Mouse (Mus musculus) lung, adult 2 months (tissue): ENCODE results near the gene Tm9sf3. TPM values are rescaled to one million over a fixed set of nuclear protein-coding genes. Genes with fewer than 3 reads are reported as not detected.
A peak's percentile ranks its signal among the peaks of the same experiment; 100 is the strongest.

Experiments used
- DNase-seq: peaks from one replicate; pipeline ENCODE4 v3.0.0; 2022
- H3K4me1 ChIP-seq: fragments of 200-500 bp; 2 replicates; pipeline ENCODE4 v1.6.1; 2011; ENCODE audit warnings: low read length; ENCODE audit not compliant: control insufficient read depth, insufficient read depth
- H3K4me3 ChIP-seq: fragments of 200-500 bp; replicated peaks from 2 replicates; pipeline ENCODE3; 2011; ENCODE audit warnings: low read depth, mild to moderate bottlenecking, control low read depth, low read length; ENCODE audit errors: extremely low read depth
- CTCF ChIP-seq: fragments of 200-500 bp; IDR thresholded peaks from 2 replicates; pipeline ENCODE4 v1.5.1; 2011; ENCODE audit warnings: mild to moderate bottlenecking, low read length, control low read depth; ENCODE audit not compliant: insufficient read depth
- POLR2A ChIP-seq: fragments of 200-500 bp; IDR thresholded peaks from 2 replicates; pipeline ENCODE4 v1.6.1; 2011; ENCODE audit warnings: low read depth, mild to moderate bottlenecking, control low read depth, low read length, borderline replicate concordance; ENCODE audit errors: extremely low read depth
- WGBS: fragments of 180-500 bp; shearing (Covaris S2); methylation state at CpG from one replicate; pipeline ENCODE4 v1.1.7; 2018; 5-methylcytosine and 5-hydroxymethylcytosine counted together
- polyA plus RNA-seq: library from polyadenylated mRNA; depleted of rRNA; stranded (reverse); fragments of >200 nt; gene quantifications from 2 replicates; pipeline ENCODE4 v1.2.3, GENCODE M21; 2012

The Tm9sf3 gene
- polyA plus RNA-seq, 1 experiment = 65.4 TPM

- DNase-seq = no peak
- Histone ChIP-seq H3K4me3 (no peak overlapping the region), H3K4me1 (peaks cover 10% of the 10 kb centered on the region)
- 54% methylated on average over 8 of the region's 8 CpGs for WGBS
- TF ChIP-seq CTCF (no peak), POLR2A (no peak)
Observed at GRCm38 (mm10) chr19:41266251-41266901, 2.6 kb upstream of the Tm9sf3 start.

GRCm38 (mm10) chr19:41264331-41264799 is 568 bp upstream of the Tm9sf3 start:
- Histone ChIP-seq H3K4me3 (peak overlapping the region; percentile 76), H3K4me1 (peaks cover 10% of the 10 kb centered on the region)
- TF ChIP-seq POLR2A (no peak), CTCF (no peak)
- no peak for DNase-seq
- 8% methylated on average over 13 of the region's 13 CpGs for WGBS

DNA sequence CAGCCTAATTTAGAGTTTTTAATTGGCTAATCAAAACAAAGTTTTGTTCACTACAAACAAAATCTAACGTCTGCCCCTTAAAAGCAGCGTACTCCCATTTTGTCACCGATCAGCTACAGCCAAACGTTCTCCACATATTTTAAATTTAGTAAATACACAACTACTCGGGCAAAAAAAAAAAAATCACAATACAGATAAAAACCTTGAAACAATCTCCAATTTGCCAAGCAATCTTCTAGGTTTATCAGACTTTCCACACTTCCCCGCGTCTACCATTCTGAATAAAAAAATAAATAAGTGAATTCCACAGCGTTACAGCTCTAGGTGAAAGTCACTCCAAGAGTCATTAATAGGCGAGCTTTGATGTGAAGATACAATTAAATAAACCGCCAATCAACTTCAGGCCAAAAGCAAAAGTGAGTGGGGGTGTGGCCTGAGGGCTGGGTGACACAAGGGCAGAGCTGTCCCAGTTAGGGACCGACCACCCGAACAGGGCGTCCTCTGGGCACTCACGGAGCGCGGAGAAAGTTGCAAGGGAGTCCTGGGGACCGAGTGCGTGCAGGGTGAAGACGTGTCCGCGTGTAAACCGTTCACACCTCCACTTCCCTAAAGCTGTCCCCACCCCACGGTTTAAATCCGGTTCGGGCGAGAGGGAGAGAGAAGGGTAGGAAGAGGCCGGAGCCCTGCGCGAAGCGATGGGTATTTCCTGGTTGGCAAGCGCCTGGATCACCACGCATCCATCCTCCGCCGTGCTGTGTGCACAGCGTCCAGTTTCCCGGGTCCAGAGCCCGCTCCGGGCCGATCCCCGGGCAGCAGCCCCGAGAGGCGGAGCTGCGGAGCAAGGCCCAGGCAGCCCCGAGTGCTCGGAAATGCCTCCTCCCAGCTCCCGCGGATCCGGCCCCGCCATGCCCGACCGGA is 826 bp downstream of the Tm9sf3 start:
- Histone ChIP-seq H3K4me3 (peak overlapping the region; percentile 76), H3K4me1 (peaks cover 11% of the 10 kb centered on the region)
- TF ChIP-seq POLR2A = peak; percentile 23; the same call in 1 of the 2 replicates
- no peak for TF ChIP-seq CTCF
- 2% methylated on average over 50 of the region's 51 CpGs for WGBS
- peak; percentile 81 for DNase-seq

- TF ChIP-seq POLR2A (no peak), CTCF (no peak)
Observed at GRCm38 (mm10) chr19:41260736-41261135, 3.1 kb downstream of the Tm9sf3 start.

DNA sequence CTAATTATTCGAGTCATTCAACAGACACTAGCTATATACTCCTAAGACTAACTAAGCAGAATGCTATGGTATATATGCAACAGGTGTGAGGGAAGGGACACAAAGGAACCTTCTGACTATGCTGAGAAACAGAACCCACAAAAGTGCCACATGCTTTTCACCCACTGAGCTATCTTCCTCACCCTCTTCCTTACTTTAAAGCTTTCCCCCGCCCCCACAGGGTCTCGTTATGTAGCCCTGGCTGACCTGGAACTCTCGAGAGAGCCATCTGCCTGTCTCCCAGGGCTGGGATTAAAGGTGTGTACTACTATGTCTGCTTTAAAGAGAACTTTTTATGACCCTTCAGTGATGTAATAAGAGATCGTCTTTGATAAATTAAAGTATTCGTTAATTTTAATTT is 4.5 kb downstream of the Tm9sf3 start:
- DNase-seq = no peak
- 70% methylated on average over 6 of the region's 6 CpGs for WGBS
- Histone ChIP-seq H3K4me3 (no peak overlapping the region), H3K4me1 (peaks cover 6% of the 10 kb centered on the region; the same call in 1 of the 2 replicates)
- TF ChIP-seq POLR2A (no peak), CTCF (no peak)

More at GRCm38 (mm10) chr19:41260736-41261135, 3.1 kb downstream of the Tm9sf3 start:
- Histone ChIP-seq H3K4me1 (peaks cover 12% of the 10 kb centered on the region), H3K4me3 (no peak overlapping the region)
- no peak for DNase-seq
- WGBS = 71% methylated on average over 3 of the region's 3 CpGs

- peak; percentile 39 for TF ChIP-seq CTCF
- no peak for TF ChIP-seq POLR2A
- WGBS = 20% methylated on average over 2 of the region's 2 CpGs
- peak; percentile 40 for DNase-seq
Observed at GRCm38 (mm10) chr19:41258707-41259106, 5.1 kb downstream of the Tm9sf3 start.

DNA sequence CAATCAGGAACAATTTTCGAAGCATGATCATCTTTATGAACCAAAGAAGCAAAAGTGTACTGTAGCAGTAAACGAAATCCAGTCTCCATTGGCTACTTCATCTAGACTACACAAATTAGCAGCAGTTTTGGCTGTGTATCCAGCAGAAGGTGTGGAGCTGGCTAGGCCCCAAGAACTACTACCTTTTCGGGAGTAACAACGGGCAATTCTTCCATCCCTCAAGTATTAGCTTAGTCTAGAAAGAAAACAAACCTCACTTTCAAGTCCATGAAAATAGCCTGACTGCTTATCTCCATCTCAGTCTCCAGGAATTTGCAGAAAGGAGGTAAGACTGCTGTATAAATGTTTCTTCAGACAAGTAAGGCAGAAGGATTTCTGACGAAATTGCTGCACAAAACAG is 9.2 kb downstream of the Tm9sf3 start:
- 68% methylated on average over 5 of the region's 5 CpGs for WGBS
- TF ChIP-seq POLR2A = no peak
- no peak for TF ChIP-seq CTCF
- no peak for DNase-seq
- Histone ChIP-seq H3K4me1 (peaks cover 2% of the 10 kb centered on the region; the same call in 1 of the 2 replicates), H3K4me3 (no peak overlapping the region)

More at GRCm38 (mm10) chr19:41258707-41259106, 5.1 kb downstream of the Tm9sf3 start:
- Histone ChIP-seq H3K4me3 (no peak overlapping the region), H3K4me1 (peaks cover 6% of the 10 kb centered on the region; the same call in 1 of the 2 replicates)

DNA sequence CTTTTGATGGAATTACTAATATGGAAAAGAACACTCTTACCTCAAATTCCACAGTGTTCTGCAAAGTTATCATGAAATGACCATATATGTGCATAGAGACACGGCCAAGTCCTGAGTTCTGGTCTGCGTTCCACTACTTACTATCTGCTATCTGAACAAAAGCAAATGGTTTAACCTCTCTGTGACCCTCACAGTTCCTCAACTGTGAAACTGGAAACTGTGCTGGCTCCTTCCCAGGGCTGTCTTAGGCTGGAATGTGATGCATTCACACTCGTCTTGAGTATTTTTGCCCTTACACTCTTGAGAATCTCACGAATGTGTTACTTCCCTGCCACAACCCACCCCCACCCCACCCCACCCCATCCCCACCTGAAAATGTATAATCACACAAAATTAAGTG is 14.8 kb downstream of the Tm9sf3 start:
- 40% methylated on average over 4 of the region's 4 CpGs for WGBS
- H3K4me3 ChIP-seq = no peak overlapping the region
- no peak for DNase-seq
- TF ChIP-seq POLR2A = no peak
- no peak for TF ChIP-seq CTCF
- no peaks in the 10 kb centered on the region for H3K4me1 ChIP-seq

- TF ChIP-seq CTCF (no peak), POLR2A (no peak)
- H3K4me3 ChIP-seq = no peak overlapping the region
- no peak for DNase-seq
- 85% methylated on average over 3 of the region's 3 CpGs for WGBS
- no peaks in the 10 kb centered on the region for H3K4me1 ChIP-seq
Observed at GRCm38 (mm10) chr19:41248271-41248670, 15.5 kb downstream of the Tm9sf3 start.

DNA sequence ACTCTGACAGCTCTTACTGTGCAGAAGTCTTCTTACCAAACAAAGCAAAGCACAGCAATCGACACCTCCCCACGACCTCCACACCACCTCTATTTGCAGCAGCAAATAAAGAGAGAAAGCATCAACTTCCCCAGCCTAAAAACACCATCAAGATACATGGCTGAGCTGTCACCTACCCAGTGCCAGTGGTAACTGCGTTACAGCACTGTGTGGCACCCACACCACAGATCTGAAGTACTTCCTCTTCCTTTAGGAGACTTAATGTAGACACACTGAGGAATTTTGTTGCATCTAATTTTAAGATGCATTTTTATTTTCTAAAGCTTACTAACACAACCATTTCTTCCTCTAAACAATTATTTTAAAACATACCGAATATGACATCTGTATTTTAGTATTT is 17.5 kb downstream of the Tm9sf3 start:
- Histone ChIP-seq H3K4me3 (no peak overlapping the region), H3K4me1 (no peaks in the 10 kb centered on the region)
- WGBS = 79% methylated on average over 4 of the region's 4 CpGs
- TF ChIP-seq CTCF (no peak), POLR2A (no peak)
- DNase-seq = no peak

GRCm38 (mm10) chr19:41244581-41244980 is 19.2 kb downstream of the Tm9sf3 start:
- no peaks in the 10 kb centered on the region for H3K4me1 ChIP-seq
- 65% methylated on average over 6 of the region's 6 CpGs for WGBS
- TF ChIP-seq CTCF (peak; percentile 33; the same call in 1 of the 2 replicates), POLR2A (no peak)
- DNase-seq = peak; percentile 45
- no peak overlapping the region for H3K4me3 ChIP-seq
